Mouse (Mus musculus): ENCODE results near the gene Prss48.
"Not testable (repeated sequence)": the region's sequence is repeated elsewhere in the genome, so short reads cannot be mapped to it uniquely, and the experiment has no call there.

Gene Prss48

GRCm38 (mm10) chr3:86002940-86003339 is 649 bp upstream of the Prss48 start:
- no peak for DNase-seq

GRCm38 (mm10) chr3:86001271-86001670 is 1.0 kb downstream of the Prss48 start:
- DNase-seq = no peak

GRCm38 (mm10) chr3:85994645-85995044 is 7.6 kb downstream of the Prss48 start:
- no peak for DNase-seq

GRCm38 (mm10) chr3:85993744-85994143 is 8.5 kb downstream of the Prss48 start:
- DNase-seq = no peak

- DNase-seq = no peak
These were observed 10.5 kb downstream of the Prss48 start for GRCm38 (mm10) chr3:85991802-85992156.

- no peak for DNase-seq
These were observed 11.0 kb downstream of the Prss48 start for GRCm38 (mm10) chr3:85991140-85991801.

- DNase-seq = no peak
These were observed 15.1 kb downstream of the Prss48 start for GRCm38 (mm10) chr3:85987225-85987624.

GRCm38 (mm10) chr3:85984537-85984936 is 17.8 kb downstream of the Prss48 start:
- DNase-seq = no peak

- DNase-seq = not testable (repeated sequence)
These were observed 20.5 kb downstream of the Prss48 start for GRCm38 (mm10) chr3:85981761-85982160.

- DNase-seq = no peak
These were observed 22.3 kb downstream of the Prss48 start for GRCm38 (mm10) chr3:85980036-85980435.

- DNase-seq = no peak
These were observed 27.8 kb downstream of the Prss48 start for GRCm38 (mm10) chr3:85974451-85974850.

GRCm38 (mm10) chr3:85973376-85974140 is 28.7 kb downstream of the Prss48 start:
- no peak for DNase-seq

- DNase-seq = no peak
These were observed 30.7 kb downstream of the Prss48 start for GRCm38 (mm10) chr3:85971599-85971975.

GRCm38 (mm10) chr3:85970742-85971598 is 31.3 kb downstream of the Prss48 start, which contains the start of gene Sh3d19:
Gene Sh3d19, plus strand, starts transcription at chr3:85971109.
- no peak for DNase-seq

GRCm38 (mm10) chr3:85969040-85969439 is 33.3 kb downstream of the Prss48 start:
- no peak for DNase-seq

GRCm38 (mm10) chr3:85965479-85965878 is 36.8 kb downstream of the Prss48 start:
- no peak for DNase-seq

GRCm38 (mm10) chr3:85961134-85961533 is 41.2 kb downstream of the Prss48 start:
- no peak for DNase-seq

GRCm38 (mm10) chr3:85959669-85960068 is 42.6 kb downstream of the Prss48 start:
- no peak for DNase-seq

GRCm38 (mm10) chr3:85955704-85956103 is 46.6 kb downstream of the Prss48 start:
- no peak for DNase-seq

GRCm38 (mm10) chr3:85955269-85955668 is 47.0 kb downstream of the Prss48 start:
- DNase-seq = no peak

- DNase-seq = no peak
These were observed 49.5 kb downstream of the Prss48 start for GRCm38 (mm10) chr3:85952696-85953283.

GRCm38 (mm10) chr3:85950914-85951313 is 51.4 kb downstream of the Prss48 start:
- DNase-seq = no peak

Data from thymus, adult 18-20 months (tissue).